Mouse (Mus musculus) liver, adult 2 months (tissue): ENCODE data around the gene Lrrn4cl. TPM values are rescaled to one million over a fixed set of nuclear protein-coding genes. Genes with fewer than 3 reads are reported as not detected.
A peak's percentile ranks its signal among the peaks of the same experiment; 100 is the strongest.

Source experiments
- DNase-seq: peaks from one replicate; pipeline ENCODE4 v3.0.0-alpha.2; 2011; ENCODE audit warnings: low read depth, low spot score; ENCODE audit errors: extremely low read depth
- H3K27ac ChIP-seq: fragments of 200-500 bp; replicated peaks from 2 replicates; pipeline ENCODE4 v1.5.1; 2012; ENCODE audit warnings: low read depth, mild to moderate bottlenecking, control low read depth, inconsistent platforms, low read length; ENCODE audit not compliant: insufficient read depth
- H3K27me3 ChIP-seq: fragments of 200-500 bp; 2 replicates; pipeline ENCODE4 v1.6.1; 2012; ENCODE audit warnings: mild to moderate bottlenecking, moderate library complexity, low read length, inconsistent platforms; ENCODE audit not compliant: control insufficient read depth, insufficient read depth
- H3K36me3 ChIP-seq: fragments of 200-500 bp; 2 replicates; pipeline ENCODE4 v1.6.1; 2012; ENCODE audit warnings: low read length, inconsistent platforms; ENCODE audit not compliant: control insufficient read depth, insufficient read depth
- H3K4me1 ChIP-seq: fragments of 200-500 bp; 2 replicates; pipeline ENCODE4 v1.6.1; 2011; ENCODE audit warnings: low read length; ENCODE audit not compliant: control insufficient read depth, insufficient read depth
- H3K4me3 ChIP-seq: fragments of 200-500 bp; 2 replicates; pipeline ENCODE4 v1.5.1; 2011; ENCODE audit warnings: low read depth, mild to moderate bottlenecking, control low read depth, low read length, moderate library complexity; ENCODE audit not compliant: insufficient read depth
- H3K79me2 ChIP-seq: fragments of 200-500 bp; 2 replicates; pipeline ENCODE4 v1.6.1; 2012; ENCODE audit warnings: inconsistent platforms, mild to moderate bottlenecking, low read length, moderate library complexity; ENCODE audit not compliant: control insufficient read depth, insufficient read depth
- H3K9ac ChIP-seq: fragments of 200-500 bp; 2 replicates; pipeline ENCODE4 v1.6.1; 2012; ENCODE audit warnings: low read depth, mild to moderate bottlenecking, control low read depth, inconsistent platforms, low read length
- CTCF ChIP-seq: fragments of 200-500 bp; IDR thresholded peaks from 2 replicates; pipeline ENCODE4 v1.5.1; 2011; ENCODE audit warnings: low read depth, low read length, control low read depth
- POLR2A ChIP-seq: fragments of 200-500 bp; IDR thresholded peaks from 2 replicates; pipeline ENCODE4 v1.6.1; 2011; ENCODE audit warnings: low read length, control low read depth; ENCODE audit not compliant: insufficient read depth; ENCODE audit errors: extremely low read depth
- WGBS: fragments of 180-500 bp; shearing (Covaris S2); methylation state at CpG from one replicate; pipeline ENCODE4 v1.1.7; 2018; 5-methylcytosine and 5-hydroxymethylcytosine counted together
- polyA plus RNA-seq: library from polyadenylated mRNA; depleted of rRNA; stranded (reverse); fragments of >200 nt; gene quantifications from 2 replicates; pipeline ENCODE4 v1.2.3, GENCODE M21; 2012; rRNA removed
- total RNA-seq: library from RNA; depleted of rRNA; stranded (reverse); fragments of >200 nt; gene quantifications from 2 replicates; pipeline ENCODE4 v1.2.3, GENCODE M21; 2014; rRNA removed

Gene Lrrn4cl
- total RNA-seq = 0.07 and 0.09 TPM in 2 replicates
- polyA plus RNA-seq = 0.06 and 0.07 TPM in 2 replicates

GRCm38 (mm10) chr19:8850402-8850901, at the start of gene Lrrn4cl:
Gene Lrrn4cl (plus strand): TSS chr19:8850768.
- Histone ChIP-seq H3K27ac (no peak within 1 kb of the TSS), H3K36me3 (peaks cover 15% of the 10 kb centered on the region), H3K79me2 (no peaks in the 10 kb centered on the region), H3K4me1 (no peaks in the 10 kb centered on the region), H3K4me3 (no peak within 1 kb of the TSS), H3K9ac (no peak within 1 kb of the TSS), H3K27me3 (no peaks in the 10 kb centered on the region)
- TF ChIP-seq POLR2A (no peak), CTCF (no peak)
- 40% methylated on average over 7 of the region's 7 CpGs for WGBS
- no peak for DNase-seq

GRCm38 (mm10) chr19:8802130-8802821, 48.3 kb upstream of the Lrrn4cl start, which contains the start of gene Zbtb3:
Gene Zbtb3 (plus strand): TSS chr19:8802555.
- TF ChIP-seq CTCF (no peak), POLR2A (no peak)
- Histone ChIP-seq H3K4me1 (peaks cover 6% of the 10 kb centered on the region; the same call in 1 of the 2 replicates), H3K79me2 (no peaks in the 10 kb centered on the region), H3K36me3 (peaks cover 3% of the 10 kb centered on the region; the same call in 1 of the 2 replicates), H3K9ac (peak within 1 kb of the TSS; percentile 61), H3K27me3 (no peaks in the 10 kb centered on the region), H3K27ac (no peak within 1 kb of the TSS), H3K4me3 (peak within 1 kb of the TSS; percentile 65)
- WGBS = 1% methylated on average over 30 of the region's 30 CpGs
- peak; percentile 92 for DNase-seq

- H3K4me1 ChIP-seq = peaks cover 3% of the 10 kb centered on the region; the same call in 1 of the 2 replicates
- no peak for DNase-seq
- 88% methylated on average over 9 of the region's 9 CpGs for WGBS
- no peak for TF ChIP-seq POLR2A
- no peak for TF ChIP-seq CTCF
- H3K79me2 ChIP-seq = no peaks in the 10 kb centered on the region
- H3K27ac ChIP-seq = no peak overlapping the region
- no peaks in the 10 kb centered on the region for H3K27me3 ChIP-seq
- H3K36me3 ChIP-seq = peaks cover 5% of the 10 kb centered on the region; the same call in 1 of the 2 replicates
- no peak overlapping the region for H3K9ac ChIP-seq
- H3K4me3 ChIP-seq = no peak overlapping the region
Measured at GRCm38 (mm10) chr19:8803204-8803780, 47.3 kb upstream of the Lrrn4cl start.

- H3K9ac ChIP-seq = no peak overlapping the region
- H3K4me3 ChIP-seq = no peak overlapping the region
- peaks cover 3% of the 10 kb centered on the region; the same call in 1 of the 2 replicates for H3K4me1 ChIP-seq
- no peak for DNase-seq
- peaks cover 7% of the 10 kb centered on the region; the same call in 1 of the 2 replicates for H3K36me3 ChIP-seq
- H3K79me2 ChIP-seq = no peaks in the 10 kb centered on the region
- H3K27me3 ChIP-seq = no peaks in the 10 kb centered on the region
- H3K27ac ChIP-seq = no peak overlapping the region
- WGBS = 91% methylated on average over 11 of the region's 11 CpGs
- TF ChIP-seq POLR2A = no peak
- no peak for TF ChIP-seq CTCF
Measured at GRCm38 (mm10) chr19:8803879-8804660, 46.5 kb upstream of the Lrrn4cl start.

GRCm38 (mm10) chr19:8806810-8807209, 43.8 kb upstream of the Lrrn4cl start:
- H3K9ac ChIP-seq = no peak overlapping the region

More at GRCm38 (mm10) chr19:8806810-8807209, 43.8 kb upstream of the Lrrn4cl start:
- TF ChIP-seq POLR2A (no peak), CTCF (no peak)
- H3K36me3 ChIP-seq = peaks cover 19% of the 10 kb centered on the region
- no peaks in the 10 kb centered on the region for H3K79me2 ChIP-seq
- peak; percentile 33 for DNase-seq
- WGBS = 86% methylated on average over 5 of the region's 5 CpGs
- H3K4me1 ChIP-seq = peaks cover 2% of the 10 kb centered on the region; the same call in 1 of the 2 replicates
- no peaks in the 10 kb centered on the region for H3K27me3 ChIP-seq
- H3K4me3 ChIP-seq = no peak overlapping the region
- no peak overlapping the region for H3K27ac ChIP-seq
